Mouse (Mus musculus): ENCODE measurements around the gene Gm17359.

Gene Gm17359

DNA sequence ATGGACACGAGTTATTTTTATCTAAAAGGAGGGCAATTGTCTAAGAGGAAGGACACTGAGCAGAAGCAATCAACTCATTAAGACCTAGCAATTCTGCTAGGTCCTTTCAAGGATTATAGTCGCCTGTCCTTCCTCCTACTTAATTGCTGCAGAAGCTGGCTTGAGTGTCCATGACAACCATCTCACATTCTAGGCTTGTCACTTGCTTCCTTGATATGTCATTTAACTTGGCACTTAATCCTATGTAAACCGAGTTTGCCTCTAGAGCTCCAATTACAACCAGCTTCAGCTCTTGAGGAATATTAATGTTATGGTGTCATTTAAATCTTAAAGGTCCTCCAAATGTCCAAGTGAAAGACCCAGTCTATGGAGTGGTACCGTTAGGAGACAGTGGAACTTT lies 22.3 kb downstream of the Gm17359 start:
- DNase-seq, result no peak

DNA sequence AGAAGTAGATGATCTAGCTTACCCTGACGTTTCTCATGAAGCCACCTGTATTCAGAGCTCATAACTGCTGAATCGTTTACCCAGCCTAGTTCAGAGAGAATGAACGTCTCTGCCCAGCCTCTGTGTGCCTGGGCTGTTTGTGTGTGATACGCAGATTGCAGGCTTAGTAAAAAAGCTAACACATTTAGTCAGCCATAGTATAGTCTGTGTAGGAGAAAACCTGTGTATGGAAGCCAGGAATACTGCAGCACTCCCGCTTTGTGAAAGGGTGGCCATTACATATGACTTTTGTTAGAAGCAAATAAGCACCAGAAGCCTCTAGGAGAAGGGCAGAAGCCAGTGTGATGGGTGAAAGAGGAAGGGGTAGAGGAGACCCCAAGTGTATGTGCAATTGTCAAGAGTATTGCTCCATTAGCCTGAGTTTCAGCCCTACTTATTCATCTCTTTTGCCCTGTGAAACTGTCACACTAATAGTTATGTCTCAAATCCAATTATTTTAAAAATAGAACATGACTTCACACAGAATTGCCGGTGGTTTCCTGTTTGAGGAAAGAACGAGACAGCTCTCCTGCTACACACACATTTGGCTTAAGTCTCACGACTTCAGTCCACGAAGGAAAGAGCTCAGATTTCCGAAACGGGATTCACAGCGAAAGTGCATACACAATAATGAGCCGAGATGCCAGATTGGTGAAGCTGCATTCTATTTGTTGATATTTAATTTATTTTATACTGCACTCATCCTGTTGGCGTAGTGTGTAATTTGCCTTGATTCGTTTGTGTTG lies 24.0 kb downstream of the Gm17359 start:
- DNase-seq, result no peak

- no peak for DNase-seq
Observed at GRCm38 (mm10) chr3:79366098-79366497, 29.6 kb downstream of the Gm17359 start.

GRCm38 (mm10) chr3:79368306-79368705 lies 31.8 kb downstream of the Gm17359 start:
- DNase-seq, result no peak

DNA sequence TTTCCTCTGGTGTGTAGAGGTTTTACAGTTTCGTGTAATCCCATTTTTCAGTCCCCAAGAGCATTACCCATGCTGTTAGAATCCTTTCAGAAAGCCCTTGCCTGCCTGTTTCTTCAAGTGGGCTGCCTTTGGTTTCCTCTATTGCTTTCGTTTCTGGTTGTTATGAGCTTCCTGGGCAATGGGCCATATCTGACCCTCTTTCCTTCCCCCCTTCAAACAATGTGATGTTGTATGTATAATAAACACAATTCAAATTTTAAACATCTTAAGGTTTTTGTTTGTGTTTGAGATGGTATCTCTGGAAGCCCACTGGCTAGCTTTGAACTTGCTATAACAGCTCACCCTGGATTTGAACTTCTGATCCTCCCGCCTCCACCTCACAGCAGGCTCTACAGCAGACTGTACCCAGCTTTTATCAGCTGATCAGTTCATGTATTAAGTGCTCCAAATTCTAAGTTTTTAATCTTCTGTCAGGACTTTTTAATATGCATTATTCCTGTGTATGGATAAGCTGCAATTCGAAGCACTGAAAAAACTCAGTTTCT lies 34.0 kb downstream of the Gm17359 start:
- no peak for DNase-seq

DNA sequence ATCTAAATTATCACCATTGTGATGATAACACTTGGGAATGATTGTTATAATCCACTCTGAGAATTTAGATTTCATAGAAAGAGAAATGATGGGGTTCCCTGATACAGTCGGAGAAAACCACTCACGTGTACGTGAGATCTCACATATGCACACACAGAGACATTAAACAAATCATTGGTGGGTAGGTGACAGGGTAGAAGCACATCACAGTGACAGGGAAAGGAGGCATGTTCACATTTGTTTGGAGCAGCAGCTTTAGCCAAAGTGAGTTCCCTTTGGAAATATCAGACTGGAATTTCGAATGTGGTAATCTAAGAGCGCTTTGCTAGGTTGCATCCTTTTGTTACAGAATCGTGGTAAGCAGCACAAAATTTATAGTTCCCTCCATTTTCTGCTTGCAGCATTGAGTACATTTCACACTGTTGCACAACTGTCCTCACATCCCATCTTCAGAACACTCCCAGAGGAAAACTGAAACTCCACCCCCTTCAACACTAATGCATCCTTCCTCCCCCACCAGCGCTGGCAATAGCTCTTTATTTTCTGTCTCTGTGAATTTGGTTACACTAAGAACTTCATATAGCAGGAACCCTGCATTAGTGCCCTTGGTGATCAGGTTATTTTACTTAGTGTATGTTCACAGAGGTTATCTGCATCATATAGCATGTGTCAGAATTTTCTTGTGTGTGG lies 35.2 kb downstream of the Gm17359 start:
- DNase-seq, result no peak

GRCm38 (mm10) chr3:79373930-79374329 lies 37.5 kb downstream of the Gm17359 start:
- no peak for DNase-seq

DNA sequence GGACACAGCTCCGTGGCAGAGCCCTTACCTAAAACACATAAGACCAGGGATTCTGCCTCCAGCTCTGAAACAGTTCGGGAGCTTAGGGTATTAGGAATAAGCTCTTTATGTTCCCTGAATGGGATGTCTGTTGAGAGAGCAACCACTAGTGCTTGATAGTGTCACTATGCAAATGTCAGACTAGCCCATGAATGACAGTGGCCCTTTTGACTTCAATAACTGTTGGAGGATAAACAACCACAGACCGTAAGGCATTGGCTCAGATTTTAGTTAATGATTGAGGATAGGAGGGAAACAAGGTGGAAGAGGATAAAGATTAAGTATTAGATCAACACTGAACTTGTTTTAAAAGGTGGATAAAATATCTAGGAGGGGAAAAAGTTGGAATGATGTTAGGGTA lies 41.6 kb downstream of the Gm17359 start:
- DNase-seq, result no peak

DNA sequence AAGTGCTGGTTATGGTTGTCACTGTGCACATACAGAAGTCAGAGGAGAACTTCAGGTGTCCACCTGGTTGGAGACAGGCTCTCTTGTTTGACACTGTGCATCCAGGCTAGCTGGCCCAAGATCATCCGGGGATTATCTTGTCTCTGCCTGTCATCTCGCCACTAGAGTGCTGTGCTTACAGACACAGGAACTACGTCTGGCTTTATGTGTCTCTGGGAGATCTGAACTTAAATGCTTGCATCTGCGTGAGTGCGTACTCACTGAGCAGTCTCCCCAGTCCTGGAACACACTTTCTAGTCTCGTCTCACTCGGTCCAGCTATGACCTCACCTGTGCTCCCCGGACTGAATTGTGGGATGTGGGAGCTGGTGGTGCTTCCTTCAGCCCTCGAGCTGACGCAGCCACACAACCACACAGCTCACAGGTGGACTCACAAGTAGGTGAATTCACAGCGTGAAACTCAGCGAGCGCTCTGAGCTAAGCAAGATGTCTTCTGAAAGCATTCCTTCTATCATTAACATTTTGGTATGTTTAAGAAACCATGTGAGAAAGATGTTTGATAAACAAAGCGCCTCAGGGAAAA lies 42.9 kb downstream of the Gm17359 start:
- DNase-seq, result peak; percentile 26

GRCm38 (mm10) chr3:79379873-79380595 lies 43.6 kb downstream of the Gm17359 start:
- no peak for DNase-seq

GRCm38 (mm10) chr3:79381398-79381797 lies 44.9 kb downstream of the Gm17359 start:
- no peak for DNase-seq

DNA sequence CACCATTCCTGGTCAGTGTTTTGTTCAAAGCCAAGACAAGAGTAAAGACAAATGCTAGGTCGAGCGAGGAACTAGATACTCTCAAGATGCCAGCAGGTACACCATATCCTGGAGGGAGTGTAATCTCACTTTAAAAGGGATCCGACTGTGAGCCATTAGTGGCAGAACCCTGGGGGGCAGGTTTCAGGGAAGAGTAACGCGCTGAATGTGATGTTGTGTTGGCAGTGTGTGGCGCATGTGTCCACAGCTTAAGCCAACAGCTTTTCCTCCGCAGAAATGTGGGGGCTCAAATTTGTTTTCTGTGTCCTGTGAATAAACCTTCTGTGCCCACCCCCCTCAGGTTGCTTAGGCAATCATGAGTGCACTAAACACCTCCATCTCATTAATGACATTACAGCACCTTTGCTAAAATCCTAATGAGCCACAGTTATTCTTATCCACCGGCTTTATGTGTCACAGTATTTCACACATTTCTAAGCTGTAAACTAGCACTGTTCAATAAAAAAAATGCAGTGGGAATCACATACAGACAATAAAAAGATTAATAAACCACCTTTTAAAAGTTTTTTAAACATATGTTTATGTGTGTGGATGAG lies 49.1 kb downstream of the Gm17359 start:
- no peak for DNase-seq

GRCm38 (mm10) chr3:79389081-79389480 lies 52.6 kb downstream of the Gm17359 start:
- DNase-seq, result no peak

DNA sequence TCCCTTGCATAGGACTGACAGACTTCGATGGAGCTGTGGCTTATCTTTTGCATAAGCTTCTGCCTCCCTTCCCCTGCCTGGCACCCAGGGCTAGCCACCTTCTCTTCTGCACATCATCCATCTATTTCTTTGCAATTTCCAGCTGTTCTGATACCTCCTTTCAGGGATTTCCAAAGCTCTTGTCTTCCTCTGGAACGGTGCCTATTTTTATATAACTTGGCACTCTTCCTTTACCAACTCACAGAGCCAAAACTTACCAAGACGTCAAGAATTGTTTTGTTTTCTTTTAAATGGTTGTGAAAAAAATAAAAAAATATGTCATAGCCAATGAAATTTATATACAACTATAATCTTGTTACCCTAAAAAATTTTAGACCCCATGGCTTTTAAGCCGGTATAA lies 64.1 kb downstream of the Gm17359 start:
- no peak for DNase-seq

GRCm38 (mm10) chr3:79402056-79402455 lies 65.6 kb downstream of the Gm17359 start:
- DNase-seq, result no peak

GRCm38 (mm10) chr3:79408546-79408945 lies 72.1 kb downstream of the Gm17359 start:
- no peak for DNase-seq

- no peak for DNase-seq
Observed at GRCm38 (mm10) chr3:79409927-79410628, 73.6 kb downstream of the Gm17359 start.

- no peak for DNase-seq
Observed at GRCm38 (mm10) chr3:79410629-79410995, 74.2 kb downstream of the Gm17359 start.

DNA sequence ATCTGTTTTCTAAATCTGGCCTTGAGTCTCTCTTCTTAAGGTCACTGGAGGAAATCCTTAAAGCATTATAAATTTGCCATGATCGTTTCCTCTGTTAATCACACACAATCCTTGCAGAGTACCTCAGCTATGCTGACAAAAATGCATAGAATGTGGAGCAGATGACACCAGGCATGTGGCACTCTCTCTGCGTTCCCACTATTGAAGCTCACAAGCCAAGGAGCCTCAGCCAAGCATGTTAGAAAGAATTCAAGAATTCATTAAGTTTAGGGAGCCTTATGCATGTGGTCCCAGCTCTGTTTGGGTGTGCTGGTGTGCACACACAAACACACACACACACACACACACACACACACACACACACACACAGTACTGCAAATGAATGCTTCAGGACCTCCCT lies 75.2 kb downstream of the Gm17359 start:
- DNase-seq, result no peak

GRCm38 (mm10) chr3:79413492-79413891 lies 77.0 kb downstream of the Gm17359 start:
- DNase-seq, result no peak

GRCm38 (mm10) chr3:79415081-79415480 lies 78.6 kb downstream of the Gm17359 start:
- no peak for DNase-seq

DNA sequence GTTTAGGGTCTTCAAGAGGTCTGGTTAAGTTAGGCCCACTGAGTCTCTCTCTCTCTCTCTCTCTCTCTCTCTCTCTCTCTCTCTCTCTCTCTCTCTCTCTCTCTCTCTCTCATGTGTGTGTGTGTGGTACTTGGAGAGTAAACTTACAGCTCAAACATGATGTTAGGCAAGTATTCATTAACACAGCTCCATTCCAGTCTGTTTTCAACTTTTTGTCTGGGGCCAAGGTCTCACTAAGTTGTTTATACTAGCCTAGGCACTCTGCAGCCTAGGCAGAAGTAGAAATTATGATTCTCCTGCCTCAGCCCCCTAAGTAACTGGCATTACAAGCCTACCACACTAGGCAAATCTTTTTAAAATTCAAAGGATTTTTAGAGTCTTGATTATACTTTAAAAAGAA lies 79.5 kb downstream of the Gm17359 start:
- no peak for DNase-seq
